Mouse (Mus musculus) G1E (cell line): ENCODE measurements around the gene Haus2.

Source experiments
- CTCF ChIP-seq: IDR thresholded peaks from 2 replicates; pipeline ENCODE4 v1.5.1; 2012; ENCODE audit warnings: low read depth, low read length, inconsistent platforms, mixed read lengths
- GATA1 ChIP-seq: IDR thresholded peaks from 2 replicates; pipeline ENCODE4 v1.6.1; 2012; ENCODE audit warnings: borderline replicate concordance, low read length, inconsistent platforms, mixed read lengths
- POLR2AphosphoS5 ChIP-seq: IDR thresholded peaks from 2 replicates; pipeline ENCODE4 v1.6.1; 2012; ENCODE audit warnings: low read depth, low read length, inconsistent platforms; ENCODE audit not compliant: insufficient replicate concordance
- TAL1 ChIP-seq: conservative IDR thresholded peaks from 2 replicates; pipeline ENCODE4 v1.6.1; 2012; ENCODE audit warnings: low read depth, low read length, inconsistent platforms, mixed read lengths

DNA sequence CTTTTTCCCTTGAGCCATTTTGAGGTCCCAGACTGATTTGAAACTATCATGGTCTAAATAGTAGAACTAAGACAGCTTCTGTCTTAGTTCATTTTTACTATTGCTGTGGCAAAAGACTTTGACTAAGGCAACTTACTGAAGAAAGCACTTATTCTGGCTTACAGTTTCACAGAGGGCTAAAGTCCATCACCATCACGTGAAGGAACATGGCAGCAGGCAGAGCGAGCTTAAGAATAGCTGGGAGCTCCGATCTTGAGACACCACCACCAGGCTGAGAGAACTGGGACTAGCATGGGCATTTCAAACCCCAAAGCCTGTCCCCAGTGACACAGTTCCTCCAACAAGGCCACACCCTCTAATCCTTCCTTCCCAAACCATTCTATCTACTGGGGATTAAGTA is 38.1 kb upstream of the Haus2 start:
- TF ChIP-seq CTCF (no peak), TAL1 (no peak), GATA1 (no peak), POLR2AphosphoS5 (no peak)
